Mouse (Mus musculus) hindbrain, embryonic 13.5 days (tissue): Measurements from ENCODE around the gene Slc1a2. TPM values are rescaled to one million over a fixed set of nuclear protein-coding genes. Genes with fewer than 3 reads are reported as not detected.
A peak's percentile ranks its signal among the peaks of the same experiment; 100 is the strongest.

Source experiments
- ATAC-seq: fragments of 200-750 bp; cut with Nextera tagmentation; 2 replicates; pipeline ENCODE4 v1.8.0; 2017; ENCODE audit warnings: moderate TSS enrichment; ENCODE audit not compliant: low FRiP score
- H3K27ac ChIP-seq: fragments of 300-500 bp; sonication (generic); 2 replicates; pipeline ENCODE4 v1.5.1; 2015; ENCODE audit warnings: inconsistent platforms, mild to moderate bottlenecking, moderate library complexity
- H3K27me3 ChIP-seq: fragments of 300-500 bp; sonication (generic); 2 replicates; pipeline ENCODE4 v1.6.1; 2015; ENCODE audit warnings: mild to moderate bottlenecking, inconsistent platforms
- H3K36me3 ChIP-seq: fragments of 300-500 bp; sonication (generic); 2 replicates; pipeline ENCODE4 v1.6.1; 2015; ENCODE audit warnings: mild to moderate bottlenecking, inconsistent platforms
- H3K4me1 ChIP-seq: fragments of 300-500 bp; sonication (generic); replicated peaks from 2 replicates; pipeline ENCODE4 v1.6.1; 2015; ENCODE audit warnings: inconsistent platforms
- H3K4me2 ChIP-seq: fragments of 300-500 bp; sonication (generic); 2 replicates; pipeline ENCODE4 v1.6.1; 2015; ENCODE audit warnings: inconsistent platforms, mild to moderate bottlenecking, moderate library complexity
- H3K4me3 ChIP-seq: fragments of 300-500 bp; sonication (generic); 2 replicates; pipeline ENCODE4 v1.5.1; 2015; ENCODE audit warnings: mild to moderate bottlenecking, inconsistent platforms
- H3K9ac ChIP-seq: fragments of 300-500 bp; sonication (generic); 2 replicates; pipeline ENCODE4 v1.6.1; 2015; ENCODE audit warnings: mild to moderate bottlenecking, inconsistent platforms
- H3K9me3 ChIP-seq: fragments of 300-500 bp; sonication (generic); 2 replicates; pipeline ENCODE4 v1.6.1; 2016; ENCODE audit warnings: inconsistent platforms
- WGBS: fragments of 180-500 bp; shearing (Covaris S2); methylation state at CpG from one replicate; pipeline ENCODE4 v1.1.7; 2015; 5-methylcytosine and 5-hydroxymethylcytosine counted together
- polyA plus RNA-seq: library from polyadenylated mRNA; unstranded; fragments of >200 nt; fragmentation: Nextera tagmentation; extraction: Ambion mirVana; gene quantifications from 2 replicates; pipeline ENCODE4 v1.2.1, GENCODE M21; 2015

Gene Slc1a2
- polyA plus RNA-seq, 1 experiment from 2014 or later: 25.2 TPM

GRCm38 (mm10) chr2:102638690-102639089, 19.8 kb upstream of the Slc1a2 start:
- no peak for ATAC-seq
- H3K36me3 ChIP-seq: no peaks in the 10 kb centered on the region
- no peak overlapping the region for H3K9ac ChIP-seq
- H3K4me1 ChIP-seq: peaks cover 15% of the 10 kb centered on the region; the same call in 1 of the 2 replicates
- no peaks in the 10 kb centered on the region for H3K9me3 ChIP-seq
- no peak overlapping the region for H3K4me2 ChIP-seq
- H3K27ac ChIP-seq: no peak overlapping the region
- no peak overlapping the region for H3K4me3 ChIP-seq
- H3K27me3 ChIP-seq: no peaks in the 10 kb centered on the region
- WGBS: 44% methylated on average over 2 of the region's 2 CpGs

GRCm38 (mm10) chr2:102648845-102649500, 9.5 kb upstream of the Slc1a2 start:
- WGBS: 90% methylated on average over 10 of the region's 10 CpGs
- H3K9ac ChIP-seq: no peak overlapping the region
- no peak overlapping the region for H3K4me2 ChIP-seq
- no peak overlapping the region for H3K4me3 ChIP-seq
- H3K9me3 ChIP-seq: no peaks in the 10 kb centered on the region
- no peak overlapping the region for H3K27ac ChIP-seq
- no peaks in the 10 kb centered on the region for H3K36me3 ChIP-seq
- H3K4me1 ChIP-seq: no peaks in the 10 kb centered on the region
- no peak for ATAC-seq
- no peaks in the 10 kb centered on the region for H3K27me3 ChIP-seq

DNA sequence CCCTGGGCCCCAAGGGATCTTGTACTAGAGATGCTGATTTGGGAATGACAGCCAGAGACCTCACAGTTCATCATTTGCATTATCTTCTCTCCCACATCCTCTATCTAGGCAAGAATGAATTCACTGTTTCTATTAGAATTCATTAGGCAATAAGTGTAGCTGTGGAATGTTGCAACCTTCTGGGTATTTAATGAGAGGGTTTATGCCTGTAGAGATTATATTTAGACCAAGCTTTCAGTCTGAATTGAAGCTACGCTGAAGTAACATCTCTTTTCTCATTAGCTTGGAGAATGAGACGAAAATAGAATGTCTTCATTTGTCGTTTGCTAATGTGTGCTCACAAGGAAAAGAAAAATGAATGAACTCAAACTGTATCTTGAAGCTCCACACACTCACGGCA, 8.1 kb upstream of the Slc1a2 start:
- ATAC-seq: no peak
- H3K27ac ChIP-seq: no peak overlapping the region
- no peaks in the 10 kb centered on the region for H3K36me3 ChIP-seq
- H3K4me2 ChIP-seq: no peak overlapping the region
- H3K4me3 ChIP-seq: no peak overlapping the region
- H3K4me1 ChIP-seq: no peaks in the 10 kb centered on the region
- 78% methylated on average over 4 of the region's 4 CpGs for WGBS
- H3K9me3 ChIP-seq: no peaks in the 10 kb centered on the region
- no peaks in the 10 kb centered on the region for H3K27me3 ChIP-seq
- H3K9ac ChIP-seq: no peak overlapping the region

DNA sequence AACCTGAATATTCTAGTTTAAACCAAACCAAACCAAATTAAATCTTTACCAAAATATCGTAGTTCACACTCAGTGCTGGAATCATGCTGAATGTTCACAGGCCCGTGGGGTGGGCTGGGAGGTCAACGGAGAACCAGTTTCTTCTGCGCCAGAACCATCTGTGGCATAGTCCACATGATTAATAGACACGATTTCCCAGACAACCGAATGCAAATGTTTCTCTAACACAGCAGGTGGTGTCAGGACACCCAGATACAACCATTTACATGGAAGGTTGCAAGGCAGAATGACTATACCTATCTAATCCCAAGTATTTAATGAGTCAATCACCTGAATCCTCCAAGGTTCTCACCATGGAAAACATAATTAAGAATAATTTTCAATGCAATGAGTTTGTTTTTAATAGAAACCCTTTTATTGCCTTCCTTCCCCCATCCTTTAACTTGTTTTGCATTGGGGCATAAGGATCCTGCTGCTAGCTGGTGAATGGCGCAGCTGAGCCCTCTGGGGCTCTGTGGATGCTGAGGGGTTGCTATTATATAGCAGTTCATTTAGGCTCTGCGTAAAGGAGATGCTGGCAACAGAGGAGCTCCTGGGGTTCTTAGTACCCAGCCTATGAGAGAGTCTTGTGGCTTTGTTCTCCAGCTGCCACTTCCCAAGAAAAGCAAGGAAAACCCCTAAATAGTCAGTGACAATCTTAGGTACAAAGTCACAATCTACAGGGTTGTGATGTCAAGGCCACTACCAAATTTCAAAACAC, 2.3 kb upstream of the Slc1a2 start:
- no peak for ATAC-seq
- no peak overlapping the region for H3K9ac ChIP-seq
- peak overlapping the region; percentile 59 for H3K27ac ChIP-seq
- no peak overlapping the region for H3K4me2 ChIP-seq
- peaks cover 42% of the 10 kb centered on the region for H3K4me1 ChIP-seq
- WGBS: 21% methylated on average over 8 of the region's 8 CpGs
- no peak overlapping the region for H3K4me3 ChIP-seq
- H3K27me3 ChIP-seq: 0 out of 2 replicates have a peak, but pooled peaks cover 3% of the 10 kb centered on the region
- no peaks in the 10 kb centered on the region for H3K36me3 ChIP-seq
- no peaks in the 10 kb centered on the region for H3K9me3 ChIP-seq

DNA sequence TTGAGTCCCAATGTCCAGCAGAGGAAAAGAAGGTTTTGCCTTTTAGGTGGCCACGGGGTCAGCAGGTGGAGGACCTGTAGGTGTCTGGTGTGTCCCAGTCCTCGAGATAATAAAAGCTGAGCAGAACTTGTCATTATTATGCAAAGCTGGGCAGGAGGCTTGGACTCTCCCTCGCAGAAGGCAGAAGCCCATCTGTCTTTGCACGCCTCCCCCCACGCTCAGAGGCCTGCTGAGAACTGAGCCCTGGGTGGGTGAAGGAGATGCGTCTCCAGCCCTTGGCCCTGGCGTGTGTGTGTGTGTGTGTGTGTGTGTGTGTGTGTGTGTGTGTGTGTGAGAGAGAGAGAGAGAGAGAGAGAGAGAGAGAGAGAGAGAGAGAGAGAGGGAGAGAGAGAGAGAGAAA, 733 bp upstream of the Slc1a2 start:
- Histone ChIP-seq H3K9ac (peak overlapping the region; percentile 88), H3K36me3 (no peaks in the 10 kb centered on the region), H3K4me1 (peaks cover 53% of the 10 kb centered on the region), H3K4me3 (peak overlapping the region; percentile 76), H3K4me2 (peak overlapping the region; percentile 73), H3K9me3 (no peaks in the 10 kb centered on the region), H3K27me3 (0 out of 2 replicates have a peak, but pooled peaks cover 3% of the 10 kb centered on the region), H3K27ac (peak overlapping the region; percentile 96)
- ATAC-seq: 0 out of 2 replicates have a peak, but pooled peaks have one; percentile 45
- 2% methylated on average over 6 of the region's 7 CpGs for WGBS

DNA sequence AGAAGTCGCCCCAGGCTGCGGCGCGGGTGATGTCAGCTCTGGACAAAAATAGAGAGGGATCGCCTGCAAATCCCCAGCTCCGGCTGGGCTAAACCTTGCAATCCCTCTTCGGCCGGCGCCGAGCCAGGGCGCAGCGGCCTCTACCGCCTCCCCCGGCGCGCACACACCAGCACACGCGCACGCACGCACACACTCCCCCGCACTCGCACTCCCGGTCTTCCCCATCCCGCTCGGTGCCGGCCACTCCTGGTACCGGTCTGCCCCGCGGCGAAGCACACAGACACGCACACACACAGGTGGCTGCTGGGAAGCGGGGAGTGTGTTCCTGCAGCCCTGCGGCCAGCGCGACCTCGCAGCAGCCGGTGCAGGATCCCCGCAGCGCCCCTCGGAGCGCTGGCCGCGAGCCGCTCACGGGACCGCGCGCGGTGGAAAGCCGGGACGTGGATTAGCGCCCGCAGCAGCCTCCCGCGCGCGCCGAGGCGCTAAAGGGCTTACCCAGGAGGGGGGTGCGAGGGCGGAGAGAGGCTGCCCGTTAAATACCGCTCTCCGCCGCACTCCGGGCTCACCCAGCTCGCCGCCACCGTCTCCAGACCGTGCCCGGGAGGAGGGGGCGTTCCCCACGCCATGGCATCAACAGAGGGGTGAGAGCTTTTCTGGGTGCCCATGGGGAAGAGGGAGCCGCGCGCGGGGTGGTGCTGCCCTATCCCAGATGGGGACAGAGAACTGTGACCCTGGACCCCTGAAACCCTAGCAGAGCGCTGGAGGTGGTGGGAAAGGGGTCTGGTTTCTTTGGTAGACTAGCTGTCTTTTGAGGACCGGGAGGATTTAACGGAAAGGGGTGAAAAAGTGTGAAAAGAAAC, 432 bp downstream of the Slc1a2 start:
- H3K27me3 ChIP-seq: 0 out of 2 replicates have a peak, but pooled peaks cover 3% of the 10 kb centered on the region
- peak overlapping the region; percentile 76 for H3K4me3 ChIP-seq
- H3K4me1 ChIP-seq: peaks cover 65% of the 10 kb centered on the region
- WGBS: under 1% methylated on average over 74 of the region's 80 CpGs
- peak overlapping the region; percentile 88 for H3K9ac ChIP-seq
- no peaks in the 10 kb centered on the region for H3K36me3 ChIP-seq
- ATAC-seq: peak; percentile 83
- H3K4me2 ChIP-seq: peak overlapping the region; percentile 73
- no peaks in the 10 kb centered on the region for H3K9me3 ChIP-seq
- peak overlapping the region; percentile 96 for H3K27ac ChIP-seq

- under 1% methylated on average over 10 of the region's 10 CpGs for WGBS
- 0 out of 2 replicates have a peak, but pooled peaks cover 3% of the 10 kb centered on the region for H3K27me3 ChIP-seq
- peak overlapping the region; percentile 88 for H3K9ac ChIP-seq
- H3K9me3 ChIP-seq: no peaks in the 10 kb centered on the region
- peak overlapping the region; percentile 96 for H3K27ac ChIP-seq
- H3K4me3 ChIP-seq: peak overlapping the region; percentile 76
- peaks cover 71% of the 10 kb centered on the region for H3K4me1 ChIP-seq
- no peaks in the 10 kb centered on the region for H3K36me3 ChIP-seq
- ATAC-seq: no peak
- H3K4me2 ChIP-seq: peak overlapping the region; percentile 73
Measured at GRCm38 (mm10) chr2:102659521-102659830, 1.0 kb downstream of the Slc1a2 start.

GRCm38 (mm10) chr2:102661052-102661451, 2.6 kb downstream of the Slc1a2 start:
- Histone ChIP-seq H3K4me2 (peak overlapping the region; percentile 73), H3K27me3 (0 out of 2 replicates have a peak, but pooled peaks cover 3% of the 10 kb centered on the region), H3K27ac (peak overlapping the region; percentile 88), H3K9ac (peak overlapping the region; percentile 88), H3K36me3 (no peaks in the 10 kb centered on the region), H3K4me1 (peaks cover 72% of the 10 kb centered on the region), H3K4me3 (peak overlapping the region; percentile 76), H3K9me3 (no peaks in the 10 kb centered on the region)
- no peak for ATAC-seq
- WGBS: 41% methylated on average over 2 of the region's 2 CpGs

DNA sequence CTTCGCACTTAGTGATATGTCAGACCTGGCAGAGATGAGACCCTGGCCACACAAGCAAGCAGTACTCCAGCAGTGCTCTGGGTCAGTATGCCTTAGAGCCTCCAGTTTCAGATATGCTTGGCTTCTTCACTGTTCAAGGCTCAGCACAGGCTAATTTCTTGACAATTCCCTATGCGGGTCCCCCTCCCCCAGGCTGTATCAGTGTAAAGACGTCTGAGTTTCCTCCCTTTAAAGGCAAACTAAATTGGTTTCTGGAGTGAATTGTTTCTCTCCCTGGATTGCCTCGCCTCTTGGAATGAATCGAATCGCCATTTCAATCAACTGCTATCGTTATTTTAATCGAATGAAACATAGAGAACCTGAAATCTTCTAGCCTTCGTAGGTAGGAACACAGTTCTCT, 4.5 kb downstream of the Slc1a2 start:
- peak overlapping the region; percentile 88 for H3K9ac ChIP-seq
- peak overlapping the region; percentile 88 for H3K27ac ChIP-seq
- H3K9me3 ChIP-seq: no peaks in the 10 kb centered on the region
- H3K4me1 ChIP-seq: peaks cover 57% of the 10 kb centered on the region
- ATAC-seq: peak; percentile 44; the same call in 1 of the 2 replicates
- H3K4me2 ChIP-seq: peak overlapping the region; percentile 73
- H3K36me3 ChIP-seq: no peaks in the 10 kb centered on the region
- 0 out of 2 replicates have a peak, but pooled peaks cover 3% of the 10 kb centered on the region for H3K27me3 ChIP-seq
- peak overlapping the region; percentile 18 for H3K4me3 ChIP-seq
- WGBS: 42% methylated on average over 9 of the region's 9 CpGs

- H3K9ac ChIP-seq: peak overlapping the region; percentile 88
- H3K4me1 ChIP-seq: peaks cover 54% of the 10 kb centered on the region
- ATAC-seq: no peak
- peak overlapping the region; percentile 18 for H3K4me3 ChIP-seq
- peak overlapping the region; percentile 88 for H3K27ac ChIP-seq
- 11% methylated on average over 6 of the region's 6 CpGs for WGBS
- 0 out of 2 replicates have a peak, but pooled peaks cover 3% of the 10 kb centered on the region for H3K27me3 ChIP-seq
- no peaks in the 10 kb centered on the region for H3K9me3 ChIP-seq
- H3K36me3 ChIP-seq: no peaks in the 10 kb centered on the region
- H3K4me2 ChIP-seq: peak overlapping the region; percentile 73
Measured at GRCm38 (mm10) chr2:102663339-102663738, 4.9 kb downstream of the Slc1a2 start.

DNA sequence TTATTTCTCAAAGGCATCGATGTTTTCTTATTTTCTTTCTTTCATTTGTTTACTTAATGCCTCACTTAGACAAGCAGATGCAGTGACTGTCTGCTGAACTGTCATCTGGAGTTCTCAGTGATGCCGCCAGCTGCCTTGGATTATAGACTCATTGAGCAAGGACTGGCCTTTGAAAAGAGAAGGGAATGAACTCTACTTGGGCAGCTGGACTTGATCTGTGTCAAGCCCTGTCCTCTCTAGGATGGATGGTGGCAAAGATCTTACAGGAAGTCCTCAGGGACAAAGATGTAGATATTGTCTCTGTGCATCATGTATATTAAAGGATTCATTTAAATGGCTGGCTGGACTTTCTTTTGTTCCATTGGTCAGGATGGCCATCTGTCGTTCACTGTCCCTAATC, 5.4 kb downstream of the Slc1a2 start:
- H3K4me1 ChIP-seq: peaks cover 60% of the 10 kb centered on the region
- ATAC-seq: no peak

DNA sequence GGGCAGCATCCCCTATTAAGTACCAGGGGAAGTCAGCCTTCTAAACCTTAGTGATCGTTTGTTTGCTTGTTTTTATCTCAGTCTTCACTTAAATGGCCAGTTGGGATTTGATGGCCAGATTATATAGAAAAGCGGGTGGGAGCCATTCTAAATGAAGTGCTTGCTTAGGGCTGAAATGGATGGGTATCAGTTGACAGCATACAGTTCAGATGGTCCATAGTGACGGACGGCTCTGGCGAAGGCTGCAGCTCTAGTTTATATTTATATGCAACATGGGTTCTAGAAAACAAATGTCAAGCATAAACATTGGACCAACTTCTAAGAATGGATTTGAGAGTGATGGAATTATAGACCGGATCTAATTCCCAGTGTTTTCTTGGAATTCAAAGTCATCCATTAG, 9.5 kb downstream of the Slc1a2 start:
- 82% methylated on average over 6 of the region's 6 CpGs for WGBS
- no peak overlapping the region for H3K9ac ChIP-seq
- peaks cover 40% of the 10 kb centered on the region for H3K4me1 ChIP-seq
- H3K27ac ChIP-seq: no peak overlapping the region
- no peaks in the 10 kb centered on the region for H3K36me3 ChIP-seq
- H3K9me3 ChIP-seq: no peaks in the 10 kb centered on the region
- no peak overlapping the region for H3K4me3 ChIP-seq
- ATAC-seq: no peak
- no peak overlapping the region for H3K4me2 ChIP-seq
- H3K27me3 ChIP-seq: no peaks in the 10 kb centered on the region

More for the DNA sequence above, 5.4 kb downstream of the Slc1a2 start:
- Histone ChIP-seq H3K4me3 (no peak overlapping the region), H3K27ac (peak overlapping the region; percentile 88), H3K27me3 (0 out of 2 replicates have a peak, but pooled peaks cover 3% of the 10 kb centered on the region), H3K4me2 (peak overlapping the region; percentile 73), H3K36me3 (no peaks in the 10 kb centered on the region), H3K9ac (peak overlapping the region; percentile 31; the same call in 1 of the 2 replicates), H3K9me3 (no peaks in the 10 kb centered on the region)
- WGBS: 43% methylated on average over 3 of the region's 3 CpGs
